Mouse (Mus musculus) C2C12 (cell line): ENCODE measurements around the gene Rbm47. TPM values are rescaled to one million over a fixed set of nuclear protein-coding genes. Genes with fewer than 3 reads are reported as not detected.

Source experiments
- H3K27me3 ChIP-seq: one replicate; pipeline ENCODE4 v1.6.1; 2011; ENCODE audit not compliant: control insufficient read depth, insufficient read depth, insufficient read length
- H3K36me3 ChIP-seq: one replicate; pipeline ENCODE4 v1.6.1; 2011; ENCODE audit not compliant: control insufficient read depth, insufficient read depth
- H3K4me3 ChIP-seq: one replicate; pipeline ENCODE4 v1.5.1; 2011; ENCODE audit warnings: mild to moderate bottlenecking, control low read depth; ENCODE audit not compliant: poor library complexity, insufficient read depth, severe bottlenecking
- H3K79me2 ChIP-seq: one replicate; pipeline ENCODE4 v1.6.1; 2011; ENCODE audit not compliant: control insufficient read depth, insufficient read depth
- H3K79me3 ChIP-seq: one replicate; pipeline ENCODE4 v1.6.1; 2011; ENCODE audit warnings: low read depth, control low read depth
- H3ac ChIP-seq: one replicate; pipeline ENCODE3; 2011; ENCODE audit warnings: low read depth; ENCODE audit not compliant: control insufficient read depth, insufficient read length
- CEBPB ChIP-seq: IDR thresholded peaks from one replicate; pipeline ENCODE4 v1.6.1; 2011; ENCODE audit warnings: low read depth, mild to moderate bottlenecking, control low read depth, moderate library complexity
- CTCF ChIP-seq: IDR thresholded peaks from one replicate; pipeline ENCODE4 v1.5.1; 2011; ENCODE audit not compliant: control insufficient read depth, insufficient read depth, insufficient read length
- FOSL1 ChIP-seq: IDR thresholded peaks from one replicate; pipeline ENCODE4 v1.8.0; 2011; ENCODE audit warnings: mild to moderate bottlenecking, low read length; ENCODE audit not compliant: poor library complexity, insufficient read depth, severe bottlenecking
- MAX ChIP-seq: IDR thresholded peaks from one replicate; pipeline ENCODE4 v1.6.1; 2011; ENCODE audit warnings: mild to moderate bottlenecking, control low read depth
- MYOD1 ChIP-seq: IDR thresholded peaks from one replicate; pipeline ENCODE4 v1.6.1; 2011; ENCODE audit warnings: low read depth; ENCODE audit not compliant: control insufficient read depth, insufficient read length
- MYOG ChIP-seq: IDR thresholded peaks from one replicate; pipeline ENCODE4 v1.6.1; 2011; ENCODE audit not compliant: control insufficient read depth, insufficient read length; ENCODE audit errors: extremely low read depth
- USF1 ChIP-seq: IDR thresholded peaks from one replicate; pipeline ENCODE4 v1.6.1; 2011; ENCODE audit warnings: low read depth, mild to moderate bottlenecking, control low read depth, moderate library complexity
- polyA plus RNA-seq: library from polyadenylated mRNA; unstranded; fragments of >200 nt; fragmentation: generic; extraction: Trizol; gene quantifications from one replicate; pipeline ENCODE4 v1.2.1, GENCODE M21; 2012; ENCODE audit warnings: missing spikeins

Gene Rbm47
- polyA plus RNA-seq, 1 experiment = 0.16 TPM

GRCm38 (mm10) chr5:66008245-66008967 lies 164.5 kb downstream of the Rbm47 start:
- Histone ChIP-seq H3K27me3 (no peaks in the 10 kb centered on the region), H3ac (no peak overlapping the region), H3K4me3 (no peak overlapping the region), H3K36me3 (no peaks in the 10 kb centered on the region), H3K79me2 (no peaks in the 10 kb centered on the region), H3K79me3 (no peaks in the 10 kb centered on the region)
- TF ChIP-seq MYOG (no peak), FOSL1 (no peak), USF1 (no peak), CTCF (no peak)

GRCm38 (mm10) chr5:66005041-66005678 lies 167.8 kb downstream of the Rbm47 start:
- TF ChIP-seq USF1 = no peak
- TF ChIP-seq MYOG = no peak
- no peak for TF ChIP-seq MAX
- no peak for TF ChIP-seq FOSL1
- no peak for TF ChIP-seq CTCF
- TF ChIP-seq CEBPB = no peak
- no peak for TF ChIP-seq MYOD1
- Histone ChIP-seq H3K79me2 (no peaks in the 10 kb centered on the region), H3K36me3 (no peaks in the 10 kb centered on the region), H3K4me3 (no peak overlapping the region), H3K79me3 (no peaks in the 10 kb centered on the region), H3ac (no peak overlapping the region), H3K27me3 (no peaks in the 10 kb centered on the region)

GRCm38 (mm10) chr5:66004134-66004925 lies 168.6 kb downstream of the Rbm47 start, which contains the start of gene 9130230L23Rik:
9130230L23Rik (minus strand) TSS chr5:66004285.
- no peaks in the 10 kb centered on the region for H3K79me2 ChIP-seq
- no peaks in the 10 kb centered on the region for H3K27me3 ChIP-seq
- no peaks in the 10 kb centered on the region for H3K36me3 ChIP-seq
- H3K79me3 ChIP-seq = no peaks in the 10 kb centered on the region
- H3K4me3 ChIP-seq = no peak within 1 kb of the TSS
- H3ac ChIP-seq = no peak within 1 kb of the TSS
- TF ChIP-seq MYOG = no peak
- TF ChIP-seq MYOD1 = no peak
- no peak for TF ChIP-seq FOSL1
- no peak for TF ChIP-seq USF1
- TF ChIP-seq CTCF = no peak
- no peak for TF ChIP-seq CEBPB
- TF ChIP-seq MAX = no peak

- TF ChIP-seq FOSL1 (no peak), MAX (no peak), MYOD1 (no peak), CTCF (no peak), CEBPB (no peak), USF1 (no peak), MYOG (no peak)
- Histone ChIP-seq H3K79me2 (no peaks in the 10 kb centered on the region), H3K79me3 (no peaks in the 10 kb centered on the region), H3K36me3 (no peaks in the 10 kb centered on the region), H3ac (no peak overlapping the region), H3K27me3 (no peaks in the 10 kb centered on the region), H3K4me3 (no peak overlapping the region)
Measured at GRCm38 (mm10) chr5:66001232-66001631, 171.7 kb downstream of the Rbm47 start.

- TF ChIP-seq MYOD1 = no peak
- no peak for TF ChIP-seq USF1
- TF ChIP-seq MYOG = no peak
- no peak for TF ChIP-seq CEBPB
- no peak for TF ChIP-seq MAX
- TF ChIP-seq CTCF = no peak
- no peak for TF ChIP-seq FOSL1
- H3ac ChIP-seq = no peak overlapping the region
- H3K79me2 ChIP-seq = no peaks in the 10 kb centered on the region
- H3K36me3 ChIP-seq = no peaks in the 10 kb centered on the region
- no peak overlapping the region for H3K4me3 ChIP-seq
- H3K27me3 ChIP-seq = no peaks in the 10 kb centered on the region
- H3K79me3 ChIP-seq = no peaks in the 10 kb centered on the region
Measured at GRCm38 (mm10) chr5:66000567-66001125, 172.3 kb downstream of the Rbm47 start.
